Mouse (Mus musculus): ENCODE data around the gene Sdccag8.

DNA sequence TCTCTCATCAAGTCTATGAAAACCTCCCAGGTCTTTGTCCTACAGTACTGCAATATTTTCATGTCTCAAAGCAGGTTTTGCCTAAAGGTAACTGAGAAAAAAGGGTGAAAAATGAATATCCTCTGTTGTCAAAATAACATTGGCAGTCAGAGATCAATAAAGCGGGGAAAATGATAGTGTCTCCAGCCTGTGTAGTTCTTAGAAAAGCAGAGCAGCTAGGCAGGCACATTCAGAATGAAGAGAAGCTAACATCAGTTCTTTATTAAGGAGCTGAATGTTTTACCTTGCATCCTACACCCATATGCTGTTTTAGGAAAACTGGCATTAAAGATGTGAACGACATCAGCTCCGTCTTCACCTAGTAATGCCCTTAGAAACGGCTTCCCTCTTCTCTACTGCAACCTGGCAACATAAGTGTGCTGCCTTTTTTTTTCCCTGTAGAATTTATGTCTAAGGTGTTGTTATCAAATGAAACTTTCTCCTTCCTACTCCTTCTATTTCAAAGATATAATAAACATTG, 116.6 kb downstream of the Sdccag8 start:
- no peak for TF ChIP-seq CTCF (IDR thresholded peaks at IDR 0.05; ENCODE audit: extremely low read depth, insufficient read depth, low read length)
- TF ChIP-seq POLR2A (IDR thresholded peaks at IDR 0.05; ENCODE audit: extremely low read depth, insufficient read depth, low read length) = no peak

Measured in cortical plate, adult 2 months (tissue).